Mouse (Mus musculus): Measurements from ENCODE around the gene Abr. TPM values are rescaled to one million over a fixed set of nuclear protein-coding genes. Genes with fewer than 3 reads are reported as not detected.

Gene Abr
- polyA plus RNA-seq, 1 experiment from 2014 or later, result 44.9 TPM

GRCm38 (mm10) chr11:76493167-76493566 lies 128.9 kb downstream of the Abr start:
- no peaks in the 10 kb centered on the region for H3K36me3 ChIP-seq (ENCODE audit: control insufficient read depth, insufficient read depth, low read length)
- H3K27me3 ChIP-seq (ENCODE audit: control insufficient read depth, insufficient read depth, low read length), result no peaks in the 10 kb centered on the region
- H3K9me3 ChIP-seq (ENCODE audit: control insufficient read depth, low read length), result no peaks in the 10 kb centered on the region
- no peak overlapping the region for H3K27ac ChIP-seq (ENCODE audit: low read depth, low read length)
- no peak overlapping the region for H3K9ac ChIP-seq (ENCODE audit: low read length)
- H3K4me3 ChIP-seq (ENCODE audit: low read depth, low read length), result peak overlapping the region; percentile 62; the same call in 1 of the 2 replicates
- no peak for ATAC-seq (ENCODE audit: insufficient read depth, low FRiP score, low TSS enrichment)
- peak overlapping the region; percentile 87 for H3K4me2 ChIP-seq (ENCODE audit: low read depth)
- no peak for DNase-seq (ENCODE audit: low spot score)
- peaks cover 18% of the 10 kb centered on the region for H3K4me1 ChIP-seq (ENCODE audit: control insufficient read depth, insufficient read depth, low read length)
- 88% methylated on average over 4 of the region's 4 CpGs for WGBS

GRCm38 (mm10) chr11:76491817-76492216 lies 130.3 kb downstream of the Abr start:
- no peak overlapping the region for H3K4me2 ChIP-seq (ENCODE audit: low read depth)
- H3K9ac ChIP-seq (ENCODE audit: low read length), result no peak overlapping the region

GRCm38 (mm10) chr11:76489407-76489806 lies 132.7 kb downstream of the Abr start:
- H3K9me3 ChIP-seq (ENCODE audit: control insufficient read depth, low read length), result no peaks in the 10 kb centered on the region
- no peak overlapping the region for H3K9ac ChIP-seq (ENCODE audit: low read length)
- H3K4me2 ChIP-seq (ENCODE audit: low read depth), result no peak overlapping the region
- no peaks in the 10 kb centered on the region for H3K36me3 ChIP-seq (ENCODE audit: control insufficient read depth, insufficient read depth, low read length)
- H3K4me3 ChIP-seq (ENCODE audit: low read depth, low read length), result no peak overlapping the region
- H3K4me1 ChIP-seq (ENCODE audit: control insufficient read depth, insufficient read depth, low read length), result peaks cover 15% of the 10 kb centered on the region
- DNase-seq (ENCODE audit: low spot score) (no peak), ATAC-seq (ENCODE audit: insufficient read depth, low FRiP score, low TSS enrichment) (no peak)
- 43% methylated on average over 6 of the region's 6 CpGs for WGBS
- no peaks in the 10 kb centered on the region for H3K27me3 ChIP-seq (ENCODE audit: control insufficient read depth, insufficient read depth, low read length)
- H3K27ac ChIP-seq (ENCODE audit: low read depth, low read length), result no peak overlapping the region

More at GRCm38 (mm10) chr11:76491817-76492216, 130.3 kb downstream of the Abr start:
- no peak overlapping the region for H3K27ac ChIP-seq (ENCODE audit: low read depth, low read length)
- no peaks in the 10 kb centered on the region for H3K9me3 ChIP-seq (ENCODE audit: control insufficient read depth, low read length)
- no peak for ATAC-seq (ENCODE audit: insufficient read depth, low FRiP score, low TSS enrichment)
- 78% methylated on average over 9 of the region's 9 CpGs for WGBS
- no peaks in the 10 kb centered on the region for H3K27me3 ChIP-seq (ENCODE audit: control insufficient read depth, insufficient read depth, low read length)
- H3K36me3 ChIP-seq (ENCODE audit: control insufficient read depth, insufficient read depth, low read length), result no peaks in the 10 kb centered on the region
- DNase-seq (ENCODE audit: low spot score), result no peak
- peaks cover 18% of the 10 kb centered on the region for H3K4me1 ChIP-seq (ENCODE audit: control insufficient read depth, insufficient read depth, low read length)
- no peak overlapping the region for H3K4me3 ChIP-seq (ENCODE audit: low read depth, low read length)

- 86% methylated on average over 5 of the region's 5 CpGs for WGBS
These were observed 135.1 kb downstream of the Abr start for GRCm38 (mm10) chr11:76487024-76487423.

GRCm38 (mm10) chr11:76484033-76484432 lies 138.1 kb downstream of the Abr start:
- Histone ChIP-seq H3K27ac (ENCODE audit: low read depth, low read length) (no peak overlapping the region), H3K4me2 (ENCODE audit: low read depth) (no peak overlapping the region), H3K4me3 (ENCODE audit: low read depth, low read length) (no peak overlapping the region), H3K4me1 (ENCODE audit: control insufficient read depth, insufficient read depth, low read length) (no peaks in the 10 kb centered on the region), H3K27me3 (ENCODE audit: control insufficient read depth, insufficient read depth, low read length) (no peaks in the 10 kb centered on the region), H3K36me3 (ENCODE audit: control insufficient read depth, insufficient read depth, low read length) (peaks cover 2% of the 10 kb centered on the region; the same call in 1 of the 2 replicates), H3K9me3 (ENCODE audit: control insufficient read depth, low read length) (no peaks in the 10 kb centered on the region), H3K9ac (ENCODE audit: low read length) (no peak overlapping the region)
- DNase-seq (ENCODE audit: low spot score), result no peak
- 84% methylated on average over 2 of the region's 2 CpGs for WGBS
- ATAC-seq (ENCODE audit: insufficient read depth, low FRiP score, low TSS enrichment), result no peak

More at GRCm38 (mm10) chr11:76487024-76487423, 135.1 kb downstream of the Abr start:
- Histone ChIP-seq H3K27ac (ENCODE audit: low read depth, low read length) (no peak overlapping the region), H3K36me3 (ENCODE audit: control insufficient read depth, insufficient read depth, low read length) (peaks cover 2% of the 10 kb centered on the region; the same call in 1 of the 2 replicates), H3K4me3 (ENCODE audit: low read depth, low read length) (no peak overlapping the region), H3K27me3 (ENCODE audit: control insufficient read depth, insufficient read depth, low read length) (no peaks in the 10 kb centered on the region), H3K9ac (ENCODE audit: low read length) (no peak overlapping the region), H3K4me2 (ENCODE audit: low read depth) (no peak overlapping the region), H3K9me3 (ENCODE audit: control insufficient read depth, low read length) (no peaks in the 10 kb centered on the region), H3K4me1 (ENCODE audit: control insufficient read depth, insufficient read depth, low read length) (peaks cover 4% of the 10 kb centered on the region; the same call in 1 of the 2 replicates)
- ATAC-seq (ENCODE audit: insufficient read depth, low FRiP score, low TSS enrichment) (no peak), DNase-seq (ENCODE audit: low spot score) (no peak)

GRCm38 (mm10) chr11:76483171-76483727 lies 138.9 kb downstream of the Abr start:
- Histone ChIP-seq H3K4me3 (ENCODE audit: low read depth, low read length) (no peak overlapping the region), H3K9me3 (ENCODE audit: control insufficient read depth, low read length) (no peaks in the 10 kb centered on the region), H3K27ac (ENCODE audit: low read depth, low read length) (no peak overlapping the region), H3K9ac (ENCODE audit: low read length) (no peak overlapping the region), H3K4me2 (ENCODE audit: low read depth) (no peak overlapping the region), H3K27me3 (ENCODE audit: control insufficient read depth, insufficient read depth, low read length) (no peaks in the 10 kb centered on the region), H3K4me1 (ENCODE audit: control insufficient read depth, insufficient read depth, low read length) (no peaks in the 10 kb centered on the region), H3K36me3 (ENCODE audit: control insufficient read depth, insufficient read depth, low read length) (peaks cover 6% of the 10 kb centered on the region; the same call in 1 of the 2 replicates)
- DNase-seq (ENCODE audit: low spot score) (no peak), ATAC-seq (ENCODE audit: insufficient read depth, low FRiP score, low TSS enrichment) (no peak)
- WGBS, result 48% methylated on average over 4 of the region's 4 CpGs

GRCm38 (mm10) chr11:76482697-76483096 lies 139.4 kb downstream of the Abr start:
- Histone ChIP-seq H3K36me3 (ENCODE audit: control insufficient read depth, insufficient read depth, low read length) (peaks cover 6% of the 10 kb centered on the region; the same call in 1 of the 2 replicates), H3K27ac (ENCODE audit: low read depth, low read length) (no peak overlapping the region), H3K9ac (ENCODE audit: low read length) (no peak overlapping the region), H3K4me1 (ENCODE audit: control insufficient read depth, insufficient read depth, low read length) (no peaks in the 10 kb centered on the region), H3K4me2 (ENCODE audit: low read depth) (no peak overlapping the region), H3K4me3 (ENCODE audit: low read depth, low read length) (no peak overlapping the region), H3K9me3 (ENCODE audit: control insufficient read depth, low read length) (no peaks in the 10 kb centered on the region), H3K27me3 (ENCODE audit: control insufficient read depth, insufficient read depth, low read length) (no peaks in the 10 kb centered on the region)
- DNase-seq (ENCODE audit: low spot score) (no peak), ATAC-seq (ENCODE audit: insufficient read depth, low FRiP score, low TSS enrichment) (no peak)
- 63% methylated on average over 5 of the region's 5 CpGs for WGBS

GRCm38 (mm10) chr11:76482183-76482582 lies 139.9 kb downstream of the Abr start:
- WGBS, result 79% methylated on average over 5 of the region's 5 CpGs
- DNase-seq (ENCODE audit: low spot score) (no peak), ATAC-seq (ENCODE audit: insufficient read depth, low FRiP score, low TSS enrichment) (no peak)
- no peak overlapping the region for H3K4me3 ChIP-seq (ENCODE audit: low read depth, low read length)
- H3K9me3 ChIP-seq (ENCODE audit: control insufficient read depth, low read length), result no peaks in the 10 kb centered on the region
- H3K36me3 ChIP-seq (ENCODE audit: control insufficient read depth, insufficient read depth, low read length), result peaks cover 6% of the 10 kb centered on the region; the same call in 1 of the 2 replicates
- no peak overlapping the region for H3K27ac ChIP-seq (ENCODE audit: low read depth, low read length)
- no peak overlapping the region for H3K4me2 ChIP-seq (ENCODE audit: low read depth)
- no peaks in the 10 kb centered on the region for H3K27me3 ChIP-seq (ENCODE audit: control insufficient read depth, insufficient read depth, low read length)
- no peak overlapping the region for H3K9ac ChIP-seq (ENCODE audit: low read length)
- no peaks in the 10 kb centered on the region for H3K4me1 ChIP-seq (ENCODE audit: control insufficient read depth, insufficient read depth, low read length)

- Histone ChIP-seq H3K27ac (ENCODE audit: low read depth, low read length) (no peak overlapping the region), H3K27me3 (ENCODE audit: control insufficient read depth, insufficient read depth, low read length) (no peaks in the 10 kb centered on the region), H3K4me3 (ENCODE audit: low read depth, low read length) (no peak overlapping the region), H3K4me2 (ENCODE audit: low read depth) (no peak overlapping the region), H3K36me3 (ENCODE audit: control insufficient read depth, insufficient read depth, low read length) (peaks cover 6% of the 10 kb centered on the region; the same call in 1 of the 2 replicates), H3K4me1 (ENCODE audit: control insufficient read depth, insufficient read depth, low read length) (peaks cover 3% of the 10 kb centered on the region; the same call in 1 of the 2 replicates), H3K9me3 (ENCODE audit: control insufficient read depth, low read length) (no peaks in the 10 kb centered on the region), H3K9ac (ENCODE audit: low read length) (no peak overlapping the region)
- DNase-seq (ENCODE audit: low spot score) (no peak), ATAC-seq (ENCODE audit: insufficient read depth, low FRiP score, low TSS enrichment) (no peak)
- 89% methylated on average over 4 of the region's 4 CpGs for WGBS
These were observed 142.4 kb downstream of the Abr start for GRCm38 (mm10) chr11:76479729-76480128.
